Comparison of ENCODE assay signal across 28 mouse cellular contexts in the genomic region with DNA sequence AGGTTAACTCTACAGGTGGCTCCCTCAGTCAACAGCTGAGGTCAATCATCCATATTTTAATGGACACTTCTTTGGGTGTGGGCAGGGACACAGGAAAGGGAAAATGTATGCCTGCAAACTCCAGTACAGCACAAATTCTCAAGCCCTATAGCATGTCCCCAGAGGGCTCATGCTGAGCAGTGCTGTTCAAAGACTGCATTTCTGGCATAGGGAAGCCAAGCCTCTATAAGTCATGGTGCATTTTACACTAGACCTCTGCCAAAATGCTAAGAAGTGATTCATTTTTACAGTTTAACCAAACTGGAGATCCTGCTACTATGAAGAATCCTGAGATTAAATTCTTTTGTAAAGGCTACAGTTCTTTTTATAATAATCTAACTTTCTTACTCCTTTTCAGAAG. TPM values are rescaled to one million over a fixed set of nuclear protein-coding genes. Genes with fewer than 3 reads are reported as not detected.
"Had no signal": no experiment of that assay in that cellular context is flagged by ENCODE, and none has a peak within 500 bp of the region (broad histone marks: within the 10 kb centered on the region; RNA-seq: fewer than 3 reads in every experiment).

No protein-coding gene starts in this region.

- H3K9me3 ChIP-seq: heart, embryonic 10.5 days; heart, embryonic 12.5 days; heart, embryonic 15.5 days; hindbrain, embryonic 10.5 days; hindbrain, embryonic 12.5 days; intestine, embryonic 15.5 days; kidney, embryonic 15.5 days; limb, embryonic 13.5 days; limb, embryonic 15.5 days; liver, embryonic 13.5 days; liver, embryonic 15.5 days had no signal

- H3K9ac ChIP-seq: heart, embryonic 12.5 days; heart, embryonic 15.5 days; hindbrain, embryonic 12.5 days; hindbrain, embryonic 14.5 days; intestine, embryonic 15.5 days; kidney, embryonic 15.5 days; limb, embryonic 13.5 days; limb, embryonic 15.5 days; liver, embryonic 13.5 days; liver, embryonic 15.5 days had no signal

- H3K27me3 ChIP-seq: heart, embryonic 12.5 days; heart, embryonic 15.5 days; hindbrain, embryonic 12.5 days; intestine, embryonic 15.5 days; kidney, embryonic 15.5 days; limb, embryonic 13.5 days; limb, embryonic 15.5 days; liver, embryonic 13.5 days; liver, embryonic 15.5 days had no signal

- H3K4me2 ChIP-seq: heart, embryonic 12.5 days; heart, embryonic 15.5 days; hindbrain, embryonic 12.5 days; hindbrain, embryonic 14.5 days; intestine, embryonic 15.5 days; kidney, embryonic 15.5 days; limb, embryonic 13.5 days; limb, embryonic 15.5 days; liver, embryonic 11.5 days; liver, embryonic 13.5 days; liver, embryonic 15.5 days had no signal

- H3K27ac ChIP-seq: gastrocnemius, adult 2 months; heart, adult 2 months; heart, embryonic 10.5 days; hindbrain, embryonic 10.5 days; hindbrain, embryonic 12.5 days; hindbrain, embryonic 14.5 days; intestine, embryonic 15.5 days; kidney, embryonic 15.5 days; kidney, postnatal 0 days; limb, embryonic 13.5 days; limb, embryonic 15.5 days; liver, embryonic 13.5 days; liver, embryonic 15.5 days had no signal

- H3K36me3 ChIP-seq: heart, embryonic 10.5 days; heart, embryonic 12.5 days; heart, embryonic 15.5 days; hindbrain, embryonic 10.5 days; hindbrain, embryonic 12.5 days; intestine, embryonic 15.5 days; kidney, embryonic 15.5 days; limb, embryonic 13.5 days; limb, embryonic 15.5 days; liver, embryonic 15.5 days had no signal

- DNase-seq: gastrocnemius, adult 2 months; gastrocnemius, postnatal 10 days; gastrocnemius, postnatal 25 days; heart, adult 2 months; heart, postnatal 10 days; heart, postnatal 4 days; kidney, adult 18-20 months; kidney, postnatal 14 days; kidney, postnatal 36 days; layer of hippocampus, adult 9-11 months; layer of hippocampus, postnatal 36 days; liver, embryonic 13.5 days; lung, adult 18-20 months had no signal

- H3K4me3 ChIP-seq: gastrocnemius, adult 2 months; heart, adult 2 months; heart, embryonic 10.5 days; heart, embryonic 12.5 days; heart, embryonic 15.5 days; hindbrain, embryonic 10.5 days; hindbrain, embryonic 12.5 days; intestine, embryonic 15.5 days; kidney, embryonic 15.5 days; limb, embryonic 13.5 days; limb, embryonic 15.5 days; liver, embryonic 13.5 days; liver, embryonic 15.5 days had no signal

- ATAC-seq: hindbrain, embryonic 16.5 days; inflammation-experienced regulatory T-cells, adult 6 months; intestine, embryonic 15.5 days had no signal

RNA-seq across cellular contexts. Expression of a gene that starts 47.8 kb away (rescaled TPM):
- polyA plus RNA-seq: inflammation-experienced regulatory T-cells, adult 6 months had no signal
